Mouse (Mus musculus): ENCODE data around the gene Ttc39a.

Gene Ttc39a

GRCm38 (mm10) chr4:109460421-109461179, 54.2 kb downstream of the Ttc39a start:
- DNase-seq (ENCODE audit: low spot score) = no peak

- DNase-seq (ENCODE audit: low spot score) = no peak
Measured at GRCm38 (mm10) chr4:109463892-109464291, 57.5 kb downstream of the Ttc39a start.

- DNase-seq (ENCODE audit: low spot score) = no peak
Measured at GRCm38 (mm10) chr4:109467687-109468086, 61.3 kb downstream of the Ttc39a start.

GRCm38 (mm10) chr4:109471606-109472005, 65.2 kb downstream of the Ttc39a start:
- no peak for DNase-seq (ENCODE audit: low spot score)

GRCm38 (mm10) chr4:109472566-109472965, 66.1 kb downstream of the Ttc39a start:
- no peak for DNase-seq (ENCODE audit: low spot score)

GRCm38 (mm10) chr4:109475078-109475477, 68.7 kb downstream of the Ttc39a start:
- no peak for DNase-seq (ENCODE audit: low spot score)

- no peak for DNase-seq (ENCODE audit: low spot score)
Measured at GRCm38 (mm10) chr4:109475577-109476553, 69.4 kb downstream of the Ttc39a start.

GRCm38 (mm10) chr4:109476554-109477014, 70.2 kb downstream of the Ttc39a start:
- peak; percentile 84 for DNase-seq (ENCODE audit: low spot score)

GRCm38 (mm10) chr4:109477454-109477853, 71.0 kb downstream of the Ttc39a start:
- no peak for DNase-seq (ENCODE audit: low spot score)

- DNase-seq (ENCODE audit: low spot score) = no peak
Measured at GRCm38 (mm10) chr4:109481424-109481823, 75.0 kb downstream of the Ttc39a start.

- no peak for DNase-seq (ENCODE audit: low spot score)
Measured at GRCm38 (mm10) chr4:109482701-109483100, 76.3 kb downstream of the Ttc39a start.

GRCm38 (mm10) chr4:109484621-109485020, 78.2 kb downstream of the Ttc39a start, which contains the start of gene Rnf11:
TSS of gene Rnf11 (minus strand) at chr4:109484728.
- DNase-seq (ENCODE audit: low spot score) = no peak

- no peak for DNase-seq (ENCODE audit: low spot score)
Measured at GRCm38 (mm10) chr4:109488812-109489211, 82.4 kb downstream of the Ttc39a start.

- no peak for DNase-seq (ENCODE audit: low spot score)
Measured at GRCm38 (mm10) chr4:109493581-109493980, 87.2 kb downstream of the Ttc39a start.

Measured in ovary, adult 18-20 months (tissue).